Mouse (Mus musculus): Measurements from ENCODE around the gene Dnah10.

Gene Dnah10

DNA sequence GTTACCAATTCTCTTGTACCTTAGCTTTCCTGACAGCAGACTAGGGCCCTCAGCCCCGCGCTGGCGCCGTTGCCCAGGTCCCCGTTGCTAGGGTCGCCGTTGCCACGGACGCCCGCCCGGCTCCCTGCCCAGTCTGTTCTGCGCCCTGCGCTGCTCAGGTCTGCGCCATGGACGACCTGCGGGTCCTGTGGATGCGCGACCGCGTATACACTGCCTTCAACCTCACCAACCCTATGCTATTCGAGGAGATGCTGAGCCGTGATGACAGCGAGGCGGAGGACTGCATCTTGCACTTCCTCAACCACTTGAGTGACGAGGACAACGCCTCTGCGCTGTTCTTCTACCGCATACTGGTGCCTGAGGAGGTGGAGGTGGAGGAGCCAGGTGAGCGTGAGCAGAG is at the start of gene Dnah10:
Gene Dnah10, plus strand, starts transcription at position 89 of the 400 bp plus-strand sequence.
- DNase-seq, result peak; percentile 13 to 24

DNA sequence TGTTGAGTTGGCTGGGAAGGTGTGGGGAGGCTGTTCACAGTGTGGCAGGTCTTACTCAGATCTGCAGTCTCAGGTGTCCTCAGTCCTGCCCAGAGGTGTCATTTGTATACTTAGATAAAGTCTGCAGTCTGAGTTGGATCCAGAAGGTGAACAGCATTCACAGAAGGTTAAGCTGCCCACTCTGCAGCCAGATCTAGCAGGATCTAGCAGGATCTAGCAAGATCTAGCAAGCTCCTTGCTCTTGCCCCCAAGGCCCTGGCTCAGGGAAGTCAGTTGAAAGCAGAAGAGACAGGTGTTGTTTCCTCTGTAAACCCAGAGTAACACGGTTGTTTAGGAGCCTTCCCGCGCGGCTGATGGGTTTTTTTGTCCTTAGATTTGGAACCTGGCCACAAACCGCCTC is 11.1 kb upstream of the Dnah10 start:
- DNase-seq, result no peak

DNA sequence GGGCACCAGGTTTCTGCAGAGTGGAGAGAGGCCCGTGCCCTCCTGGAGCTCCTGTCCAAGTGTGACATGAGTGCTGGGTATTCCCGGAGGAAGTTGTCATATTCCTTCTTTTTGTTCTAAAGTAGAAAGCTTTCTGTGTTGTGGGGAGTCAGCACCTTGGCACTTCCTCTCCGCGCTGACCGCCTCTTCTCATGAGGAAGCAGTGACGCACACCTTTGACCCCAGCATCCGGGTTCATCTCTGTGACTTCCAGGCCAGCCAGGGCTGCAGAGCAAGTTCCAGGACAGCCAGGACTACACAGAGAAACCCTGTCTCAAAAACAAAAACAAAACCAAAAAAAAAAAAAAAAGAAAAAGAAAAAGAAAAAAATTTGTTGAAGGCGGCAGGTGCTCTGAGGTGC is 9.8 kb upstream of the Dnah10 start:
- DNase-seq, result no peak

DNA sequence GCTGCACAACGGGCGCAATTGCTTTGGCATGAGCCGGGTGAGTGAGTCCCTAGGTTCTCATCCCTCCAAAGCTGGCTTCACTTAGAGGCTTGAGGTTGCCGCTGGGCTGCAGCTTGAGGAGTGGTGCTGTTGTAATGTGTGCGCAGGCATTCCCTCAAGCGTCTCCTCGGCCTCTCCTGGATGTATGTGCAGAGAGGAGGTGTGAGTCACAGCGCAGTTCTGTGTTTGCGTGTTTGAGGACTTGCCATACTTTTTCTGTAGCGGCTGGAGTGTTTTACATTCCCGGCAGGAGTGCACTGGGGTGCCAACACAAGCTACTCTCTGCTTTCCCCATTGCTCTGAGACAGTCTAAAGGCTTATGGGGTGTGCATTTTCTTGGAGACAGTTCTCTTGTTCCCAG is 6.9 kb upstream of the Dnah10 start:
- DNase-seq, result no peak

DNA sequence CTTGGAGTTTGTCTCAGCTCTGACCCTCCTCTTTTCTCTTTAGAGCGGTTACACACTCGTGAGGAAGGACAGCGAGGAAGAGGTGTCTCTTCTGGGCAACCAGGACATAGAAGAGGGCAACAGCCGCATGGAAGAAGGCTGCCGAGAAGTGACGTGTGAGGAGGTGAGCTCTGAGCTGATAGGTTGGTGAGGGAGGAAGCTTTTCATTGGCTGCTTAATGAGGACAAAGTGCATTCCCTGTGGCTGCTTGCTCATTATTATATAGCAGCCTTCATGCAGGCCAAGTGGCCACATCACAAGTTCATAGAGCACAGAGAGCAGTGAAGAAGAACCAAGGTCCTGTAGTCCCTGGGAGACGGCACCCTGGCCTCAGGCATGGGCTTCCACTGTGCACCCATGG is 6.5 kb upstream of the Dnah10 start:
- DNase-seq, result no peak

DNA sequence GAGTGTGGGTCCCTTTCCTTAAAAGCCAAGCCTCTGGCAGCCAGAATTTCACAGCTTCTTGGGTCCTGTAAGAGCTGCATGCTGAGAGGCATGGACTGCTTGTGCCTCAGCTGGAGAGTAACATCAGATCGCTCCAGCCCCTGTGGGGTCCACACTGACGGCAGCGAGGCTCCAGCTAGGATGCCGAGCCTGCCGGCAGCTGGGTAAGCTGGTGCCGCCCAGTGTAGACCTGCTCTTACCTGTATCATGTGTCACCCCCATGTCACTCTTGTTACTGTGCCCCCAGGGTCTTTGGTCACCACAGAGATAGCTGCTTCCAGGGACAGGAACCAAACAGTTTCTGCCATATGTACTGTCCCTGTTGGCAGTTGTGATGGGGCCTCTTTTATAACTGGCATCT is 1.8 kb upstream of the Dnah10 start:
- DNase-seq, result no peak

DNA sequence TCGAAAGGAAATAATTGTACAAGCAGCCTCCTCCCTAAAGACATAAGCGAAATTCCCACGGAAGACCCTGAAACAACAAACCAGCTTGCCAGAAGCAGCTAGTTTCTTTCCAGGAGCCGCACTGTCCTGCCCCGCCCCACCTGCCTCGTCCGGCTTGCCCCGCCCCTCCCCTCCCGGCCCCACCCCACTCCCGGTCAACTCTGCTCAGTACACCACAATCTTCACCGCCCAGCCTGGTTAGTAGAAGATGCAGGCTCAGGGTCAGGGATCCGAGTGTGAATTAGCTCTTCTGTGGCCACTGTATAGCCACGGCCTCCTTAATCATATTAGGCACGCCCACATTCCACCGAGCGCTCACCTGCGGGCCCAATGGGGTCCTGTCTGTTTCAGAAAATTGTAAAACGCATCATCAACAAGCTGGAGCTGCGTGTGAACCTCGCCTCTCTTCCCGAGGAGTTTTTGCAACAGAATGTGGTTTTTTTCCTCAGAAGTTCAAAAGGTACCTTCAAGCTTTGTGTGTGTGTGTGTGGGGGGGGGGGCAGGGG is 4.8 kb downstream of the Dnah10 start:
- no peak for DNase-seq

DNA sequence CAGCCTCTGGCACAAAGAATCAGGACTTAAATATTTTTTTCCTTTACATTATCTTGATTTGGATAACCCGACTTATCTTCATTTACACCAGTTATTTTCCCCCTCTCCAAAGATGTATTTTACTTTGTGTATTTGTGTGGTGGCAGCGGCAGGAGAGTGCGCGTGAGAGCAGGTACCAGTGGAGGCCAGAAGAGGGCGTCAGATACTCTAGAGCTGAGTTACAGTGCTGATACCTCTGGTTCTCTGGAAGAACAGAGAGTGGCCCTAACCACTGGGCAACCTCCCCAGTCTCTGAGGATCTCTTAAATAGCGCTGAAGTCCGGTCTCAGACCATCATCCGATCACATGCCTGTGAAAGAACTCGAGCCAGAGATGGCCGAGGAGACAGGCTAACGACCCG is 9.1 kb downstream of the Dnah10 start:
- no peak for DNase-seq

DNA sequence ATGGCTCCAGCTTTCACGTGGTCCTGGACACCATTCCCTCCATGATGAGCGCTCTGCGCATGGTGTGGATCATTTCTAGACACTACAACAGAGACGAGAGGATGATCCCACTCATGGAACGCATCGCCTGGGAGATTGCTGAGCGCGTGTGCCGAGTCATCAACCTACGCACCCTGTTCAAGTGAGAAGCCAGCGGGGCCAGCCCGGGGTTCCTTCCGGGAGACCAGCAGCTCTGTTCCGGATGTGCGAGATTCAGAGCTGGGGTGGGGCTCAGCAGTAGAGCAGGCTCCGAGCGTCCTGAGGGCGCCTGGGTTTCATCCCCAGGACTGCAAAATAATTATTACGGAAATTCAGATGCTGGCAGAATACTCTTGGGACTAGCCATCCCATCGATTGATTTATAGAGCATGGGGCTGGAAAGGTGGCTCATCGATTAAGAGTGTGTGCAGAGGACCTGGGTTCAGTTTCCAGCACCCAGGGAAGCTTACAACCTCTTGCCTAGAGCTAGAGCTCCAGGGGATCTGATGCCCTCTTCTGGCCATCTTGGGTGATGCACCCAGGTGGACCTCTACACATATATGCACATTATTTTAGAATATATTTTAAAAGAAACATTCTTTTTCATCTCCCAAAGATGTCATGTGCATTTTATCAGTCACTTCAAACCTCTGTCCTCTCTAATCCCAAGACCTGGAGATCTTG is 17.2 kb downstream of the Dnah10 start:
- DNase-seq, result no peak

DNA sequence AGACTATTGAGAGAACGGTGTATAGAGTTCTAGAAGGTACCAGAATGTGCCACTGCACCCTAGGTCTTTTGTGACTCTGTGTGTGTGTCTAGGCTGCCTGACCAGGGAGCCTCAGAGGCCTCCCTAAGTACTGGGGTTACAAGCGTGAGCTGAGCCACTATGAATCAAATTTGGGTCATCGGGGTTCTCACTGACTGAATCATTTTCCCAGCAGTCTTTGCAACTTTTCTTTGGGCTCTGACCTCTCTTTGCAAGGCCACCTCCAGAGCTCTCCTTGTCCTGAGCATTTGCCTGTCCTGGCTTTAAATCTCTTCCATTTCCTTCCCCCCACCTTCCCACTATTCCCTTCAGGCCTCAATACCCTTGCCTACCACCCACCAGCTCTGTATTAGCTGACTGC is 19.0 kb downstream of the Dnah10 start:
- DNase-seq, result no peak

DNA sequence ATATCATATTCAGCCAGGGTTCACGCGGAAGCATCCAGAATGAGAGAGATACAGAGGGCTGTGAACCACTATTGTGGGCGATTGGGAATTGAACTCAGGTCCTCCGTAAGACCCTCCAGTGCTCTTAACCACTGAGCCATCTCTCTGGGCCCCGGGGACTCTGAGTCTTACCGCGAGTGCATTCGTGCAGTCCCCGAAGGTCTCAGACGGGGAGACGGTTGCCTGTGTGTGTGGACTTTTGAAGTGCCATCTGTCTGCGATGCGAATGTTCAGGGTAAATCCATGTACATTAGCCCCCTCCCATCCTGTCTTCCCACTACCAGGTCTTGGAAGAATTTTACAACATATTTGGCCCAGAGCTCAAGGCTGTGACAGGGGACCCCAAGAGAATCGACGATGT is 21.3 kb downstream of the Dnah10 start:
- no peak for DNase-seq

DNA sequence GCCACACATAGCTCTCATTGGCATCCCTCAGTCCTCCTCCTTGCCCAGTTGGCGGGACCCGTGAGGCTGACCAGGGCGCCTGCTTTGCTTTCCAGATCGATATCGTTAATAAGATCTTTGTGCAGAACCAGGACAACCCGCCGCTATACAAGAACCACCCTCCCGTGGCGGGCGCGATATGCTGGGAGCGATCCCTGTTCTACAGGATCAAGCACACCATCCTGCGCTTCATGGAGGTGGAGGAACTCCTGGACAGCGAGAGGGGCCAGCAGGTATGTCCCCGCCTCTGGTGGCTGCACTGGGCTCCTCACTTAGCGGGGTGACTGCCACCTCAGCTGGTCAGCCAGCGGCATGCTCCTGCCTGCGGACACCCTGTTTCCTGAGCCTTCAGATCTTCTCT is 23.4 kb downstream of the Dnah10 start:
- DNase-seq, result no peak

DNA sequence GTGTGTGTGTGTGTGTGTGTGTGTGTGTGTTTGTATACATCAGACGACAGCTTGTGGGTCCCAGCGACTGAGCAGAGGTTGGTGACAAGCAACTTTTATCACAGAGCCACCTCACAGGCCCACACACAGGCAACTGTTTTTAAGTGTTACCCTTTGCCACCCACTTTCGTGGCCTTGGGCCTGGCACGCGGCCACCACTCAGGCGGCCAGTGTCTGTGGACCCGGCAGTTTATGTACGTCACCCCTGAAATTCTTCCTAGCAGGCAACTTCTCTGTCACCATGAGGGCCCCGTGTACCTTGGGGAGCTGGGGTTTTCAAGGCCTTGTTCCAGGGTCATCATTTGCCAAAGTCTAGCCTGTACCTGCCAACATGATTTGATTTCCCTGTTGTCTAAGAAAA is 26.8 kb downstream of the Dnah10 start:
- no peak for DNase-seq

DNA sequence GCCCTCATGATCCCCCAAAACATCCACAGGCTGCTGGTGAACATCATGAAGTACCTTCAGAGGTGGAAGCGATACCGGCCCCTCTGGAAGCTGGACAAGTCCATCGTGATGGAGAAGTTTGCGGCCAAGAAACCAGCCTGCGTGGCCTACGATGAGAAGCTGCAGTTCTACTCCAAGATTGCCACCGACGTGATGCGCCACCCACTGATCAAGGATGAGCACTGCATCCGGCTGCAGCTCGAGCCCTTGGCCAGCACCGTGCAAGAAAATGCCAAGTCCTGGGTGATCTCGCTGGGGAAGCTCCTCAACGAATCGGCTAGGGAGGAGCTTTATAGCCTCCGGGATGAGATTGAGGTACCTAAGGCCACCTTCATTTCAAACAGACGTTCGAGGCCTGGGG is 36.1 kb downstream of the Dnah10 start:
- peak in 1 of 2 experiments; percentile 31 for DNase-seq

DNA sequence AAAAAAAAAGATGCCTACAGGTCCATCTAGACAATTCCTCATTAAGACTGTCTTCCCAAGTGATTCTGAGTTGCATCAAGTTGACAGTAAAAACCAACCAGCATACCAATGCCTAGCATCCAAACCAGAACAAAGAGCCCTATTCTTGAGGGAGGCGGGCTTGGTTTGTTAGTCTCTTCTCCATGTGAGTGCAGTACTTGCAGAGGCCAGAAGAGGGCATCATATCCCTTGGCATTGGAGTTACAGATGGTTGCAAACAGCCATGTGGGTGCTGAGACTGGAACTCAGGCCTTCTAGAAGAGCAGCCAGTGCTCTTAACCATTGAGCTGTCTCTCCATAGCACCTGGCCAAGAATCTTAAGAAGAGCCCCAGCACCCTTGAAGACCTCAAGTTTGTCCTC is 36.9 kb downstream of the Dnah10 start:
- DNase-seq, result no peak

DNA sequence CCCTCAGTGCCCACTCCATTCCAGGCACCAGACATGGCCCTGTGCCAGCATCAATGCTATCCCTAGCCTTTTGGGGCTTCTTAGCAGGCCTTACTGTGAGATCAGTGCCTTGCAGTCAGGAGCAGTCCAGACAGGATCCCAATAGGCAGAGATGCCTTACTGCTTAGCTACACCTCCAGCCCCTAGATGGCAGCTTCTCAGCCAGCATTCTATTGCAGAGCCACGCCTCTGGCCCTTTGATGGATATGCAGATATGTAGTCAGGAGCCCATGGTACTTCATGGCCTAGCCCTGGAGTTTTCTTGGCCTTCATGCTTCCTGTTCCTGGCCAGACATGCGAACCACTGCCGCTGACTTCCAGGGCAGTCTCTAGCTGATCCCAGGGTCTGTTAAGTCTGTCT is 49.7 kb downstream of the Dnah10 start:
- no peak for DNase-seq

DNA sequence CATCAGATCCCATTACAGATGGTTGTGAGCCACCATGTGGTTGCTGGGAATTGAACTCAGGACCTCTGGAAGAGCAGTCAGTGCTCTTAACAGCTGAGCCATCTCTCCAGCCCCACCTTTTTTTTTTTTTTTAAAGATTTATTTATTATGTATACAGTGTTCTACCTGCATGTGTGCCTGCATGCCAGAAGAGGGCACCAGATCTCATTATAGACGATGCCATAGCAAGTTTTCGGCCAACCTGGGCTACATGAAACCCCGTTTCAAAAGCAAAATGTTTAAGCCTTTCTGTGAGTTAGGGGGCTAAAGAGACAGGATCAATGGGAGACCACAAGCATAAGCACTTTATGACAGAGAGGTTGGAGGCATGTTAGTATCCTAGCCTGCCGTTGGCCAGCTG is 51.4 kb downstream of the Dnah10 start:
- DNase-seq, result peak; percentile 30 to 46

DNA sequence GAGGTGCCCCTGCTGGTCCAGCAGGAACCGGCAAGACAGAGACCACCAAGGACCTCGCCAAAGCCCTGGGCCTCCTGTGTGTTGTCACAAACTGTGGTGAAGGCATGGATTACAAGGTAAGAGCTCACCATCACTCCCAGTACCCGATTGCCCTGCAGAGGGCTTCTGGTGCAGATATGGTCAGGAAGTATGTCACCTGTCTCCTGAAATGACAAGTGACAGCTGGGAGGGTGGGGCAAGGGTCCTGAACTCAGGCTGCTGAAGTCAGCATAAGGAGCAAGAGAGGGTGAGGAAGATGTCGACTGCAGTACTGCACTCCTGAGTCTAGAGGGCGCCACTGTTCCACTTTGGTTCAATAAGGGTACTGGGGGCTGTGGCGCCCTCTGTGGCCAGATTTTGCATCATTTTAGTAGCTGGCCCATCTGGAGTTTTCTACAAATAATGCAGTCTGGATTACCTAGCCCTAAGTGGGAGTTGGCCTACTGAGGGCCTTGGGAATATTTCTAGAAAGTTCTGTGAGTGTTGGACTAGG is 52.4 kb downstream of the Dnah10 start:
- peak; percentile 81 to 88 for DNase-seq

DNA sequence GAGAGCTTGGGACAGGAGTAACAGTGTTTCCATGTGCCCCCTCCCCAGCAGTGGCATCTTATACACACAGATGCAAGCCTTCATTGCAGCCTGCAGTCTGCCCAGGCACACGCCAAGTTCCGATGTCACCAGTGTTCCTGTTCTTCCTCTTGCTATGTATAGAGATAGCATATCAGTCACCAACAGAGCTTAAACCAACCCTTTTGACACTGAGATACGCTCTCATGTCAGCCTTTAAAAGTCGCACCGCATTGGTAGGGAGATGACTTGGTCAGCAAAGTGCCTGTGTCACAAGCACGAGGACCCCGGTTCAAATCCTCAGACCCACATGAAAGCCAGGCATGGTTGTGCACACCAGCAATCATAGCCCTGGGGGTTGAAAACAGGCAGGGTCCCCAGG is 55.0 kb downstream of the Dnah10 start:
- DNase-seq, result no peak

DNA sequence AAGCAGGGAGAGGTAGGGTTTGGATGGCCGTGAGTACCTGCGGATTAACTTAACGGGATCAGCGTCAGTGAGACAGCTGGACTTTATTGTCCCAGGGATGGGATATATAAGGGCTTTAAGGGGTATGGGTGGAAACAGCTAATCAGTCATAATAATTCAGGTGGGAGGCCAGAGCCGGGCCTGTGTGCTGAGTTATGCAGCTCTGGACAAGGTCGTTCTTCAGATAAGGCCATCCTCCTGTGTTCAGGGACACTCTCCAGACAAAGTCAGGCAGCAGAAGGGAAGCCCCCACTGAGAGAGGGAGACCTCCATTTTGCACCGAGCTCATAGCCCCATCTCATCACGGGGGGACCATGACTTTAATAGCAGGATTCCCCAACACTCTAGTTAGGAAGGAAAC is 56.8 kb downstream of the Dnah10 start:
- no peak for DNase-seq

DNA sequence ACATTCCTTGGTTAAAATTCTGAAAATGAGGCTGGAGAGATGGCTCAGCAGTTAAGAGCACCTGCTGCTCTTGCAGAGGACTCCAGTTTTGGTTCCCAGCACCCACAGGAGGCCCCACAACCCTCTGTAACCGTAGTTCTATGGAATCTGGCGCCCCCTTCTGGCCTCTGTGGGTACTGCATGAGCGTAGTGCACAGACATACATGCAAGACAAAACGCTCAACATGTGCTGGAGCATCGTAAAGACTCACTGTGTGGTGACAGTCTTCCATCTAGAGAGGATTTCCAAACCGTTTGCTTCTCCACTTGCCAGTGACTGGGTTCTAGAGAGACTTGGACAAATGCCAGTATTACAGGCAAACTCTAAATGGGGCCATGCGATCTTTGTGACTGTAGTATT is 60.8 kb downstream of the Dnah10 start:
- no peak for DNase-seq

DNA sequence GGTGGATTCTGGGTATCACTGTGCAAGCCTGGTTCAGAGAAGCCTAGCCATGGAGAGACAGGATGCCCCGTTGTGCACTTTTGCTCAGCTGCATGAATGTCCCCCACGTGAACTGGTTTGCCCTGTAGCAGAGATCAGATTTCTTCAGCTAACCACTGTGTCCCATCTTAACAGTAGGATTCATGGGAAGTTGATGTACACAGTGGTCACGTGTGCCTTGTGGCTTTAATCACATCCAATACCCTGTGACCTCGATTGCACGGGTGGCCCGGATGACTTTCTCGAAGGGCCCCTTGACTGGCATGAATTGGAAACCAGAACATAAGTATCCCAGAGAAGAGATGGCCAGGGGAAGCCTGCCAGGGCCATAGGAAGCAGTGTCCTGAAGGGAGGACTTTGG is 67.2 kb downstream of the Dnah10 start:
- no peak for DNase-seq

DNA sequence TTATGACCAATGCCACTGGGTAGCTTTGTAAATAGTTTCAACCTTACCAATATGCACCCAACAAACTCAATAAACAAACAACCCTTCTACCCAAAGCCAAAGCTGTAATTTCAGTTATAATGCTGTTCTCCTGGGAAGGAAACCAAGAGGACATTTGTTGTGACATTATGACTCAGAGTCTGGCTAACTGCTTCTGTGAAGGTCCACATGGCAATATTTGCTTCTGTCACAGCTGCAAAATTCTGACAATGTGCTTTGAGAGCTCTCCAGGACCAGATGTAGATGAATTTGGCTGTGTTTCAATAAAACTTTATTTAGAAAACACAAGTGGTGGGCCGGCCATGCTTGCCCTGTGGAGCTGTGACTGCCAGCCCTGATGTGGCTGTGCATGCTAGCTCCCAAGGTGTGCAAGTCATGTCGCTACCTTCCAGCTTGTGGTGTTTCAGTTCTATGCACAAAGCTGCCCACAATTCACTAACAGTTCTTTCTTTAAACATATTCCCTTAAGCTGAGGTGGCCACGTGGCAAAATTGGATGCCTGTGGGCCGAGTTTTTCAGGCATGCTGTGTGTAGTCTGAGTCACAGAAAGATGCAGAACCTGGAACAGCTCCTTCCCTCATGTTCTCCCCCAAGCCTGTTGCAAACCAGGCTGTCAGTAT is 85.0 kb downstream of the Dnah10 start:
- peak; percentile 53 to 59 for DNase-seq

DNA sequence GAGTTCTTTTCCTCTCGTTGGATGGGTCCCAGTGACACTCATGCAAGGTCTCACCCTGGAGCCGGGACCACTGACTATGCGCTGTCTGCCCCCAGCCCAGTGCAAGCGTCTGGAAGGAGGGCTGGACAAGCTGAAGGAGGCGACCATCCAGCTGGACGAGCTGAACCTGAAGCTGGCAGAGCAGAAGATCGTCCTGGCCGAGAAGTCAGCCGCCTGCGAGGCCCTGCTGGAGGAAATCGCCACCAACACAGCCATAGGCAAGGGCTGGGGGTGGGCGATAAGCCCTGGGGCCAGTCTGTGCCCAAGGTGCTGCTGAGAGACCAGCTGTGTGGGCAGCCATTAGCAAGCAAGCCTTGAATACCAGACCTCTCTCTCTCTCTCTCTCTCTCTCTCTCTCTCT is 87.6 kb downstream of the Dnah10 start:
- DNase-seq, result no peak
